Mouse (Mus musculus) embryonic fibroblast, embryonic 13.5 days (primary cell): ENCODE results near the gene Pld4.

Experiments
- CTCF ChIP-seq: IDR thresholded peaks from 2 replicates; pipeline ENCODE4 v1.5.1; 2011; ENCODE audit warnings: mild to moderate bottlenecking, control low read depth, low read length, moderate library complexity, borderline replicate concordance; ENCODE audit not compliant: insufficient read depth
- POLR2A ChIP-seq: IDR thresholded peaks from 2 replicates; pipeline ENCODE4 v1.6.1; 2011; ENCODE audit warnings: low read depth, mild to moderate bottlenecking, control low read depth, low read length, moderate library complexity

GRCm38 (mm10) chr12:112762018-112762417 is 1.6 kb downstream of the Pld4 start:
- TF ChIP-seq CTCF (no peak), POLR2A (no peak)
